Mouse (Mus musculus): ENCODE data around the gene Ppm1n.

DNA sequence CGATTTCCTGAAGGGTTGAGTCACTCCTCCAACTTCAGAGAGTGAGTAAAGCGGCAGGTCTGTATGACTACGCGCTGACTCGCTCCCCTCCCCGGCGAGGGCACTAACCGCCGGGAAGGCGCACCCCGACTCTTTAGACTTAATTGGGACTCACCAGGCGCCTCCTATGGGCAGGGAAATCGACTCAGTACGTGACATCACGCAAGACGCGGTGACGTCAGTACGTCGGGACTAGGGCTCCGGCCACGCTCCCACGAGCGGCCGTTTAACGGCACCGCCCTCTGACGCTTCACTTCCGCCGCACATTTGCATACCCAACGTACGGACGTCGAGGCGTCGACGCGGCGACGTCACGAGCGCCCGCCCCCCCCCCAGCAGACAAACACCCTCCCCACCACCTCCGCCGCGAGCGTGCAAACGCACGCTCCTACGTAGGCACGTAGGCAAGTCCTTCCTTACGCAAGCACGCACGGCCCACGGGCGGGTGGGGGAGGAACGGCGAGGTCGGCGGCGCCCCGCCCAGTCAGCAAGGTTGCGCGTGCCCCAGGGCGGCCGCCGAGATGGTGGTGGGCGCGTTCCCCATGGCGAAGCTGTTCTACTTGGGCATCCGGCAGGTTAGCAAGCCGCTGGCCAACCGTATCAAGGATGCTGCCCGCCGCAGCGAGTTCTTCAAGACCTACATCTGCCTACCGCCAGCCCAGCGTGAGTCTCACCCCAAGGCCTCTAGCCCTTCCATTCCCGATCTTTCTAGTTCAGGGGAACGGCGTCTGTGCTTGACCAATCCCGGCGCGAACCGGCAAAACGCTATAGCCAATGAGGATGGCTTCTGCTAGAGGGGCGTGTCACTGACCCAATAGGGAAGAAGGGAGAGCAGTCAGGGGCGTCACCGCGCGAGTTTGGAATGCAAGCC is 51.7 kb downstream of the Ppm1n start, which contains the start of gene Opa3:
- TF ChIP-seq POLR2A (IDR thresholded peaks at IDR 0.05; ENCODE audit: extremely low read depth, insufficient read depth, low read length) (peak; percentile 84), CTCF (IDR thresholded peaks at IDR 0.05; ENCODE audit: low read depth, low read length) (peak; percentile 52; the same call in 1 of the 2 replicates)
